8 mouse cellular contexts compared by ENCODE assay signal in the genomic region with DNA sequence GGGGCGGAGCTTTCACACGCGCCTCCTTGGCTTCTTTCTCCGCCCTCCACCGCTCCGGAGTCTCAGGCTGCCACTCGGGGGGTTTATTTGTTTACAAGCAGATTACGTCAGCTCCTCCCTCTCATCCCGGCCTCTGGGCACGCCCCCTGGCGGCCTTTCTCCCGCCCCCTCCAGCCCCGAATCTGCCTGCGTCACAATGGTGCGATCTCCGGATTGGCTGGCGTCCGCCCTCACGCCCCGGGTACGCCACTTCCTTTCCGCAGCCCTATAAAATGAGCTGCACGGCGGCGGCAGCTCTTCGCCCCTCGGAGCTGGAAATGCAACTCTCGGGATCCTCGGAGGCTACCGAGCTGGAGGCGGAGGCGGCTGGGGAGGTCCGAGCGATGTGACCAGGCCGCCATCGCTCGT. TPM values are rescaled to one million over a fixed set of nuclear protein-coding genes. Genes with fewer than 3 reads are reported as not detected.
DNase-seq lines count a peak whose midpoint lies in the region; ATAC-seq and TF ChIP-seq lines count a peak whose summit lies in the region.

A gene (plus strand): TSS at position 298 of the 408 bp plus-strand sequence.

- peak; percentile 94 for TF ChIP-seq EP300 in heart, adult 2 months (IDR thresholded peaks at IDR 0.05; ENCODE audit: insufficient read depth, low read depth, low read length)

- no peaks in the 10 kb centered on the region for H3K9me3 ChIP-seq in embryonic facial prominence, embryonic 14.5 days (ENCODE audit: control insufficient read depth, low read length)
- H3K9me3 ChIP-seq in limb, embryonic 13.5 days: no peaks in the 10 kb centered on the region
- no peaks in the 10 kb centered on the region for H3K9me3 ChIP-seq in midbrain, embryonic 16.5 days (replicated peaks; ENCODE audit: control insufficient read depth, low read length, poor library complexity, severe bottlenecking)

- WGBS in embryonic facial prominence, embryonic 14.5 days: 2% methylated on average over 25 of the region's 37 CpGs
- WGBS in heart, adult 2 months: under 1% methylated on average over 37 of the region's 37 CpGs
- WGBS in limb, embryonic 13.5 days: under 1% methylated on average over 37 of the region's 37 CpGs
- under 1% methylated on average over 36 of the region's 37 CpGs for WGBS in midbrain, embryonic 16.5 days

- peak within 1 kb of the TSS; percentile 100 for H3K9ac ChIP-seq in embryonic facial prominence, embryonic 14.5 days (ENCODE audit: low read depth, low read length)
- H3K9ac ChIP-seq in heart, adult 2 months (ENCODE audit: low read depth, low read length): peak within 1 kb of the TSS; percentile 90
- peak within 1 kb of the TSS; percentile 100 for H3K9ac ChIP-seq in limb, embryonic 13.5 days
- H3K9ac ChIP-seq in midbrain, embryonic 16.5 days (ENCODE audit: low read depth, low read length): peak within 1 kb of the TSS; percentile 99

- TF ChIP-seq POLR2A in heart, adult 2 months (IDR thresholded peaks at IDR 0.05; ENCODE audit: insufficient read depth, low read depth, low read length): peak; percentile 99

- peak within 1 kb of the TSS; percentile 86 for H3K4me2 ChIP-seq in embryonic facial prominence, embryonic 14.5 days (ENCODE audit: low read depth, low read length)
- peak within 1 kb of the TSS; percentile 65 for H3K4me2 ChIP-seq in limb, embryonic 13.5 days (replicated peaks)
- H3K4me2 ChIP-seq in midbrain, embryonic 16.5 days (ENCODE audit: low read length): peak within 1 kb of the TSS; percentile 63

- H3K79me2 ChIP-seq in heart, adult 2 months (replicated peaks; ENCODE audit: control insufficient read depth, insufficient read depth, low read length): peaks cover 4% of the 10 kb centered on the region; the same call in 1 of the 2 replicates

- peak within 1 kb of the TSS; percentile 98 for H3K27ac ChIP-seq in embryonic facial prominence, embryonic 14.5 days (replicated peaks; ENCODE audit: low read depth, low read length)
- H3K27ac ChIP-seq in heart, adult 2 months: peak within 1 kb of the TSS; percentile 98
- H3K27ac ChIP-seq in limb, embryonic 13.5 days: peak within 1 kb of the TSS; percentile 97
- H3K27ac ChIP-seq in midbrain, embryonic 16.5 days (ENCODE audit: low read length): peak within 1 kb of the TSS; percentile 97

- peak within 1 kb of the TSS; percentile 99 for H3K4me3 ChIP-seq in embryonic facial prominence, embryonic 14.5 days (ENCODE audit: low read depth, low read length)
- H3K4me3 ChIP-seq in heart, adult 2 months: peak within 1 kb of the TSS; percentile 90
- peak within 1 kb of the TSS; percentile 99 for H3K4me3 ChIP-seq in limb, embryonic 13.5 days
- H3K4me3 ChIP-seq in midbrain, embryonic 16.5 days (ENCODE audit: low read depth, low read length): peak within 1 kb of the TSS; percentile 97

- intact Hi-C loops in heart, adult 2 months (cut with DNase I): loop anchor here (2.0 to 5.0 kb wide), 4 partner anchors 134 to 696 kb away; no protein-coding TSS in a partner anchor

- H3K4me1 ChIP-seq in embryonic facial prominence, embryonic 14.5 days (ENCODE audit: control insufficient read depth, insufficient read depth, low read length): peaks cover 15% of the 10 kb centered on the region; the same call in 1 of the 2 replicates
- no peaks in the 10 kb centered on the region for H3K4me1 ChIP-seq in heart, adult 2 months (ENCODE audit: control insufficient read depth, insufficient read depth, low read length)
- peaks cover 23% of the 10 kb centered on the region for H3K4me1 ChIP-seq in limb, embryonic 13.5 days
- H3K4me1 ChIP-seq in midbrain, embryonic 16.5 days (ENCODE audit: control insufficient read depth, insufficient read depth, low read length): peaks cover 11% of the 10 kb centered on the region

- DNase-seq in 3T3-L1 (ENCODE audit: low read depth, low spot score): peak; percentile 97
- DNase-seq in adrenal gland, postnatal 4 days (ENCODE audit: low spot score in 2 of 2): peak; percentile 99 to 100
- DNase-seq in embryonic facial prominence, embryonic 14.5 days (ENCODE audit: low spot score): peak; percentile 99
- DNase-seq in heart, adult 2 months: peak; percentile 99 to 100
- DNase-seq in kidney, adult 8-10 months: peak; percentile 100
- DNase-seq in spleen, postnatal 10 days (ENCODE audit: low spot score in 2 of 2): peak; percentile 99

- ATAC-seq in embryonic facial prominence, embryonic 14.5 days (ENCODE audit: low read depth): peak; percentile 96
- peak; percentile 95 for ATAC-seq in limb, embryonic 13.5 days (ENCODE audit: low FRiP score, low read depth)
- peak; percentile 97 for ATAC-seq in midbrain, embryonic 16.5 days

- peak; percentile 62 for TF ChIP-seq CTCF in heart, adult 2 months (IDR thresholded peaks at IDR 0.05)

- no peaks in the 10 kb centered on the region for H3K27me3 ChIP-seq in embryonic facial prominence, embryonic 14.5 days (replicated peaks; ENCODE audit: control insufficient read depth, insufficient read depth, low read length)
- no peaks in the 10 kb centered on the region for H3K27me3 ChIP-seq in heart, adult 2 months (ENCODE audit: control insufficient read depth, insufficient read depth, low read length)
- H3K27me3 ChIP-seq in limb, embryonic 13.5 days: no peaks in the 10 kb centered on the region
- no peaks in the 10 kb centered on the region for H3K27me3 ChIP-seq in midbrain, embryonic 16.5 days (ENCODE audit: control insufficient read depth, insufficient read depth, low read depth, low read length)

- peaks cover 19% of the 10 kb centered on the region for H3K36me3 ChIP-seq in embryonic facial prominence, embryonic 14.5 days (ENCODE audit: control insufficient read depth, insufficient read depth, low read length)
- H3K36me3 ChIP-seq in heart, adult 2 months (ENCODE audit: control insufficient read depth, insufficient read depth, low read length): peaks cover 11% of the 10 kb centered on the region
- H3K36me3 ChIP-seq in limb, embryonic 13.5 days: peaks cover 14% of the 10 kb centered on the region
- H3K36me3 ChIP-seq in midbrain, embryonic 16.5 days (ENCODE audit: control insufficient read depth, insufficient read depth, low read length): no peaks in the 10 kb centered on the region

RNA-seq across cellular contexts. Expression of the gene that starts here (rescaled TPM):
- 100 to 1,000 TPM; 121 to 124 TPM for total RNA-seq in adrenal gland, postnatal 4 days (2021)
- 83.2 and 87.3 TPM in 2 replicates for polyA plus RNA-seq in embryonic facial prominence, embryonic 14.5 days (2014; fragmentation: Nextera tagmentation; extraction: Ambion mirVana)
- 10 to 100 TPM; 28.5 to 45.2 TPM for total RNA-seq in heart, adult 2 months (2021)
- 10.4 and 11.7 TPM in 2 replicates for polyA plus RNA-seq in heart, adult 2 months (2012; rRNA removed)
- 58.8 and 61.1 TPM in 2 replicates for polyA plus RNA-seq in limb, embryonic 13.5 days (2015; fragmentation: Nextera tagmentation; extraction: Ambion mirVana)
- 33.6 and 46.5 TPM in 2 replicates for polyA plus RNA-seq in midbrain, embryonic 16.5 days (2015; fragmentation: Nextera tagmentation; extraction: Ambion mirVana)

Comparison
In these comparisons a context has a peak if more than half of its experiments do, and no peak if none do; other contexts are left out.
1. Peak in every context shown above with its lines: DNase-seq, ATAC-seq, H3K4me3 ChIP-seq and H3K27ac ChIP-seq.